Mouse (Mus musculus): Measurements from ENCODE around the gene Fmo2. TPM values are rescaled to one million over a fixed set of nuclear protein-coding genes. Genes with fewer than 3 reads are reported as not detected.

The Fmo2 gene
- polyA plus RNA-seq, 1 experiment from 2014 or later: 0.55 TPM

GRCm38 (mm10) chr1:162840211-162840610, 58.3 kb downstream of the Fmo2 start:
- DNase-seq (no peak), ATAC-seq (peak; percentile 40; the same call in 1 of the 2 replicates)
- Histone ChIP-seq H3K27ac (ENCODE audit: low read depth) (no peak overlapping the region), H3K36me3 (replicated peaks; ENCODE audit: insufficient read depth, low read length) (peaks cover 7% of the 10 kb centered on the region; the same call in 1 of the 2 replicates), H3K4me2 (ENCODE audit: low read depth, low read length) (no peak overlapping the region), H3K4me1 (ENCODE audit: insufficient read depth) (no peaks in the 10 kb centered on the region), H3K9me3 (ENCODE audit: low read length) (no peaks in the 10 kb centered on the region), H3K4me3 (ENCODE audit: low read depth, low read length) (no peak overlapping the region), H3K27me3 (ENCODE audit: insufficient read depth, low read length) (no peaks in the 10 kb centered on the region), H3K9ac (replicated peaks) (no peak overlapping the region)
- no peak for TF ChIP-seq EP300 (IDR thresholded peaks at IDR 0.05; ENCODE audit: low read depth)
- TF ChIP-seq CTCF (IDR thresholded peaks at IDR 0.05; ENCODE audit: low read depth): no peak
- 88% methylated on average over 9 of the region's 9 CpGs for WGBS (ENCODE audit: insufficient replicate concordance)

- Histone ChIP-seq H3K27ac (ENCODE audit: low read depth) (no peak overlapping the region), H3K9me3 (ENCODE audit: low read length) (no peaks in the 10 kb centered on the region), H3K4me3 (ENCODE audit: low read depth, low read length) (no peak overlapping the region), H3K4me2 (ENCODE audit: low read depth, low read length) (no peak overlapping the region), H3K9ac (replicated peaks) (no peak overlapping the region), H3K4me1 (ENCODE audit: insufficient read depth) (no peaks in the 10 kb centered on the region), H3K36me3 (replicated peaks; ENCODE audit: insufficient read depth, low read length) (peaks cover 7% of the 10 kb centered on the region; the same call in 1 of the 2 replicates), H3K27me3 (ENCODE audit: insufficient read depth, low read length) (no peaks in the 10 kb centered on the region)
- ATAC-seq: no peak
- TF ChIP-seq EP300 (IDR thresholded peaks at IDR 0.05; ENCODE audit: low read depth): no peak
- TF ChIP-seq CTCF (IDR thresholded peaks at IDR 0.05; ENCODE audit: low read depth): no peak
- DNase-seq: no peak
- 81% methylated on average over 6 of the region's 6 CpGs for WGBS (ENCODE audit: insufficient replicate concordance)
These were observed 59.5 kb downstream of the Fmo2 start for GRCm38 (mm10) chr1:162838976-162839375.

GRCm38 (mm10) chr1:162834342-162834741, 64.2 kb downstream of the Fmo2 start:
- Histone ChIP-seq H3K27me3 (ENCODE audit: insufficient read depth, low read length) (no peaks in the 10 kb centered on the region), H3K9me3 (ENCODE audit: low read length) (no peaks in the 10 kb centered on the region), H3K9ac (replicated peaks) (no peak overlapping the region), H3K36me3 (replicated peaks; ENCODE audit: insufficient read depth, low read length) (peaks cover 12% of the 10 kb centered on the region; the same call in 1 of the 2 replicates), H3K4me2 (ENCODE audit: low read depth, low read length) (no peak overlapping the region), H3K4me1 (ENCODE audit: insufficient read depth) (no peaks in the 10 kb centered on the region), H3K4me3 (ENCODE audit: low read depth, low read length) (no peak overlapping the region), H3K27ac (ENCODE audit: low read depth) (no peak overlapping the region)
- DNase-seq (no peak), ATAC-seq (no peak)
- 74% methylated on average over 5 of the region's 5 CpGs for WGBS (ENCODE audit: insufficient replicate concordance)
- TF ChIP-seq EP300 (IDR thresholded peaks at IDR 0.05; ENCODE audit: low read depth) (no peak), CTCF (IDR thresholded peaks at IDR 0.05; ENCODE audit: low read depth) (no peak)

- Histone ChIP-seq H3K9ac (replicated peaks) (no peak overlapping the region), H3K27ac (ENCODE audit: low read depth) (no peak overlapping the region), H3K27me3 (ENCODE audit: insufficient read depth, low read length) (no peaks in the 10 kb centered on the region), H3K4me3 (ENCODE audit: low read depth, low read length) (no peak overlapping the region), H3K36me3 (replicated peaks; ENCODE audit: insufficient read depth, low read length) (peaks cover 8% of the 10 kb centered on the region; the same call in 1 of the 2 replicates), H3K9me3 (ENCODE audit: low read length) (no peaks in the 10 kb centered on the region), H3K4me1 (ENCODE audit: insufficient read depth) (no peaks in the 10 kb centered on the region), H3K4me2 (ENCODE audit: low read depth, low read length) (no peak overlapping the region)
- DNase-seq (no peak), ATAC-seq (no peak)
- 63% methylated on average over 5 of the region's 5 CpGs for WGBS (ENCODE audit: insufficient replicate concordance)
- TF ChIP-seq EP300 (IDR thresholded peaks at IDR 0.05; ENCODE audit: low read depth) (no peak), CTCF (IDR thresholded peaks at IDR 0.05; ENCODE audit: low read depth) (no peak)
These were observed 66.0 kb downstream of the Fmo2 start for GRCm38 (mm10) chr1:162832574-162832953.

- Histone ChIP-seq H3K27me3 (ENCODE audit: insufficient read depth, low read length) (no peaks in the 10 kb centered on the region), H3K4me1 (ENCODE audit: insufficient read depth) (no peaks in the 10 kb centered on the region), H3K4me3 (ENCODE audit: low read depth, low read length) (no peak overlapping the region), H3K4me2 (ENCODE audit: low read depth, low read length) (no peak overlapping the region), H3K27ac (ENCODE audit: low read depth) (no peak overlapping the region), H3K9me3 (ENCODE audit: low read length) (no peaks in the 10 kb centered on the region), H3K9ac (replicated peaks) (no peak overlapping the region), H3K36me3 (replicated peaks; ENCODE audit: insufficient read depth, low read length) (peaks cover 8% of the 10 kb centered on the region; the same call in 1 of the 2 replicates)
- WGBS (ENCODE audit: insufficient replicate concordance): 36% methylated on average over 5 of the region's 5 CpGs
- no peak for ATAC-seq
- TF ChIP-seq CTCF (IDR thresholded peaks at IDR 0.05; ENCODE audit: low read depth) (no peak), EP300 (IDR thresholded peaks at IDR 0.05; ENCODE audit: low read depth) (no peak)
- DNase-seq: no peak
These were observed 66.5 kb downstream of the Fmo2 start for GRCm38 (mm10) chr1:162831838-162832573.

Other genes with a start within 250 kb of the Fmo2 start
- gene Myocos, start 240.5 kb downstream of the Fmo2 start, polyA plus RNA-seq (2015; fragmentation: Nextera tagmentation; extraction: Ambion mirVana): not detected in 2 replicates
- gene Prrc2c, start 158.2 kb downstream of the Fmo2 start, polyA plus RNA-seq (2015; fragmentation: Nextera tagmentation; extraction: Ambion mirVana): 29.1 and 37.3 TPM in 2 replicates
- 5.2 and 6.0 TPM in 2 replicates for gene Fmo4, start 84.8 kb downstream of the Fmo2 start, polyA plus RNA-seq (2015; fragmentation: Nextera tagmentation; extraction: Ambion mirVana)
- gene Fmo1, start 32.1 kb downstream of the Fmo2 start, polyA plus RNA-seq (2015; fragmentation: Nextera tagmentation; extraction: Ambion mirVana): 49.7 and 51.5 TPM in 2 replicates
- gene Fmo6, start 38.8 kb upstream of the Fmo2 start, polyA plus RNA-seq (2015; fragmentation: Nextera tagmentation; extraction: Ambion mirVana): not detected in 2 replicates
- 0.08 TPM in 1 of 2 replicates, not detected in the other for gene Fmo3, start 85.8 kb upstream of the Fmo2 start, polyA plus RNA-seq (2015; fragmentation: Nextera tagmentation; extraction: Ambion mirVana)
- gene Mroh9, start 186.9 kb upstream of the Fmo2 start, polyA plus RNA-seq (2015; fragmentation: Nextera tagmentation; extraction: Ambion mirVana): not detected in 2 replicates